Mouse (Mus musculus) liver (tissue): ENCODE results near the gene Cmtm6.
"Not testable (repeated sequence)": the region's sequence is repeated elsewhere in the genome, so short reads cannot be mapped to it uniquely, and the experiment has no call there.

ENCODE experiments used
- DNase-seq: peaks from one replicate; pipeline ENCODE4 v3.0.0-alpha.2; 2020; ENCODE audit warnings: mixed read lengths

Gene Cmtm6

GRCm38 (mm10) chr9:114731011-114731755, at the start of gene Cmtm6:
Gene Cmtm6 (plus strand): TSS chr9:114731116.
- peak; percentile 98 for DNase-seq

- no peak for DNase-seq
These were observed 48.7 kb upstream of the Cmtm6 start for GRCm38 (mm10) chr9:114682193-114682592.

GRCm38 (mm10) chr9:114686245-114686644, 44.7 kb upstream of the Cmtm6 start:
- DNase-seq, result no peak

GRCm38 (mm10) chr9:114687639-114688038, 43.3 kb upstream of the Cmtm6 start:
- DNase-seq, result no peak

- peak; percentile 99 for DNase-seq
These were observed 42.5 kb upstream of the Cmtm6 start, which contains the start of gene Dync1li1 for GRCm38 (mm10) chr9:114688252-114688952. Gene Dync1li1 (plus strand): TSS chr9:114688790.

GRCm38 (mm10) chr9:114688953-114689407, 41.9 kb upstream of the Cmtm6 start:
- DNase-seq, result peak; percentile 85

- no peak for DNase-seq
These were observed 40.8 kb upstream of the Cmtm6 start for GRCm38 (mm10) chr9:114690119-114690601.

- no peak for DNase-seq
These were observed 39.8 kb upstream of the Cmtm6 start for GRCm38 (mm10) chr9:114691112-114691511.

- DNase-seq, result not testable (repeated sequence)
These were observed 35.3 kb upstream of the Cmtm6 start for GRCm38 (mm10) chr9:114695662-114696061.

- no peak for DNase-seq
These were observed 33.8 kb upstream of the Cmtm6 start for GRCm38 (mm10) chr9:114697072-114697471.

GRCm38 (mm10) chr9:114697926-114698325, 33.0 kb upstream of the Cmtm6 start:
- no peak for DNase-seq

GRCm38 (mm10) chr9:114699262-114699661, 31.7 kb upstream of the Cmtm6 start:
- DNase-seq, result no peak

- DNase-seq, result no peak
These were observed 30.8 kb upstream of the Cmtm6 start for GRCm38 (mm10) chr9:114699882-114700665.

- no peak for DNase-seq
These were observed 29.9 kb upstream of the Cmtm6 start for GRCm38 (mm10) chr9:114701031-114701430.

GRCm38 (mm10) chr9:114701921-114702320, 29.0 kb upstream of the Cmtm6 start:
- no peak for DNase-seq

GRCm38 (mm10) chr9:114707805-114708204, 23.1 kb upstream of the Cmtm6 start:
- no peak for DNase-seq

GRCm38 (mm10) chr9:114710345-114710744, 20.6 kb upstream of the Cmtm6 start:
- DNase-seq, result peak; percentile 33

GRCm38 (mm10) chr9:114713481-114713880, 17.4 kb upstream of the Cmtm6 start:
- no peak for DNase-seq

GRCm38 (mm10) chr9:114716677-114717331, 14.1 kb upstream of the Cmtm6 start:
- DNase-seq, result no peak

- peak; percentile 26 for DNase-seq
These were observed 3.6 kb upstream of the Cmtm6 start for GRCm38 (mm10) chr9:114727315-114727714.

GRCm38 (mm10) chr9:114728432-114728831, 2.5 kb upstream of the Cmtm6 start:
- DNase-seq, result not testable (repeated sequence)
